Mouse (Mus musculus): ENCODE data around the gene Gm20877. TPM values are rescaled to one million over a fixed set of nuclear protein-coding genes. Genes with fewer than 3 reads are reported as not detected.

Gm20877 gene
- not detected for polyA plus RNA-seq (2014; fragmentation: Illumina TruSeq; extraction: RNeasy Lipid Tissue Mini Kit (QIAGEN cat#74804); ENCODE audit: low read depth, low replicate concordance)

DNA sequence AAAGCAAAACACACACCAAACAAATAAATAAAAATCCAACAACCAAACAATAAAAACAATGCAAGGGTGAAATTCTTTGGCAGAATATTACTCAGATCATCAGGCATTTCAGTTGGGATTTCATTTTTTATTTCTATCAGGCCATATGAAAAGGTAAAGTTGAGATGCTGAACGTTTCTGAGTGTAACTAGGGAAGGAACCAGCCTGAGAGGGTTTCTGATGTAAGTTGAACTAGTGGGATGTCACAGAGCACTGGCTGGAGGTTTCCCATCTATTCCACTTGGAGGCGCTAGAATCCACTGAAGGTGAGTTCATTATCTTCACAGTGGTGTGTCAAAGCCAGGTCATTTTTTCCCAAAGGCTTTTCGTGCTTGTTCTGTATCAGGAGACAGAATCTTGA is at the start of gene Gm20877:
Gm20877 (plus strand) TSS at position 301 of the 400 bp plus-strand sequence.

